Mouse (Mus musculus): ENCODE data around the gene Inka1. TPM values are rescaled to one million over a fixed set of nuclear protein-coding genes. Genes with fewer than 3 reads are reported as not detected.

Inka1 gene
- polyA plus RNA-seq (2015; fragmentation: Nextera tagmentation; extraction: Ambion mirVana) = 25.9 and 27.6 TPM in 2 replicates

DNA sequence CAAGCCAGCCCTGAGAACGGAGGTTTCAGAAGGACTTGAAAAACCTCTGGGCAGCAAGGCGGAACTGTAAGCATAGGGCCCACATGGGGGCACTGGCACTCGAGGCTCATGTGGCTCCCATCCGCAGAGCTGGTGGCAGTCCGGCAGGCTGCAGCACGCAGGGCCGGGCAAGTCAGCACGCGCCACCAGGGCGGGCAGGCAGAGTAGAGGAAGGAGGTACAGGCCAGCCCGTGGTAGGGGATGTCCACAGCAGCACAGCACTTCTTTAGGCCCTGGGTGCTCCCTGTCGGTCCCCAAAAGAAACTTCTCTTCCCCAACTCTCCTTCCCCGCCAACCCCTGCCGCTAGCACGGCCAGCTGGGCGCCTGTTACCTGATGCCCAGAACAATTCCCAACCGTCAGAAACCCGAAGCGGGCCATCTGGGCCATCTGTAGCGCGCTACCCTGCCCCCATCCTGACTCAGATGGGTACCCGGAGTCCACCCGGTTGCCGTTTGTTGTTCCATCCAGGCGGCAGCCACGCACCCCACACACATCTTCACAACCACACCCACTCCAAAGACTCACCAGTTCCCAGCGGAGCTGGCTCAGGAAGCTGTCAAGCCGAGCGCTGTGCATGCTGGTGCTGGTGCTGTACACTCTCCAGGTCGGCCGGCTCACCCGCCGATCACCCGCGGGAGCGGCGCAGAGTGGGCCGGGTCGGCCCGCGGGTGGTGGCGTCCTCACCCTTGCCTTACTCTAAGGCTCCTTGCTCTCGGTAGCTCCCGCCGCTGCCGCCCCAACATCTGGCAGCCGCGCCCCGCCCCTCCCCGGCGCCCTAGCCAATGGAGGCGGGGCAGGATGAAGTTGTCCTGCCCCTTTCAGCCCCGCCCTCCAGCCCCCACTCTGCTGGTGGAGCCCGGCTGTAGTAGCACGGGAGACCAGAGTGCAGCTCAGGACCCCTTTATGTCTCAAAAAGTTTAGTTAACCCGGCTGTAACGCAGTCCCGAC lies at the start of gene Inka1:
Gene Inka1, minus strand, starts transcription at position 749 of the 989 bp plus-strand sequence.
- Histone ChIP-seq H3K4me3 (ENCODE audit: low read depth, low read length) (peak within 1 kb of the TSS; percentile 64), H3K36me3 (ENCODE audit: control insufficient read depth, insufficient read depth, low read length) (no peaks in the 10 kb centered on the region), H3K4me1 (replicated peaks; ENCODE audit: control insufficient read depth, insufficient read depth) (peaks cover 9% of the 10 kb centered on the region), H3K27ac (replicated peaks) (peak within 1 kb of the TSS; percentile 97), H3K9me3 (ENCODE audit: control insufficient read depth, low read length) (no peaks in the 10 kb centered on the region), H3K4me2 (replicated peaks; ENCODE audit: low read depth) (peak within 1 kb of the TSS; percentile 80), H3K9ac (ENCODE audit: low read length) (peak within 1 kb of the TSS; percentile 74), H3K27me3 (ENCODE audit: control insufficient read depth, insufficient read depth, low read length) (no peaks in the 10 kb centered on the region)
- no peak for TF ChIP-seq EP300 (optimal IDR thresholded peaks at IDR 0.05)
- peak; percentile 42 for TF ChIP-seq CTCF (IDR thresholded peaks at IDR 0.05; ENCODE audit: low read depth)
- ATAC-seq (ENCODE audit: low FRiP score, low TSS enrichment) (peak; percentile 67), DNase-seq (ENCODE audit: low spot score) (peak; percentile 88)
- under 1% methylated on average over 57 of the region's 58 CpGs for WGBS

DNA sequence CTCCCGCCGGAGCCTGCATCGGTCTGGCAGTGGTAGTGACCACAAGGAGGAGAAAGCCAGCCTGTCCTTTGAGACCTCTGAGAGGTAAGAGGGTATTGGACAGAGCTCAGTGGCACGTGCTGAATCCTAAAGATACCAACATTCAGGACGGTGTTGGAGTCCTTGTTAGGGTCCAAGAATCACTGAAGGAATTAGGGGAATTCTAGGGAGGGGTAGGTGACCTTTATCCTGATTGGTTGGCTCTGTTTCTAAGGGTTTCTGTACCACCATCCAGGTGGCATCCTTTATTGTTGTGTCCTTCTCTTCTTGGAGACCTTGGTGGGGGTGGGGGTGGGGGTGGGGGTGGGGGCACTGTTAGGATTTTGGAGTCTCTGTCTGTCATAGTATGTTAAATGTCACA lies 46.4 kb upstream of the Inka1 start:
- H3K9me3 ChIP-seq (ENCODE audit: control insufficient read depth, low read length) = no peaks in the 10 kb centered on the region
- H3K4me1 ChIP-seq (replicated peaks; ENCODE audit: control insufficient read depth, insufficient read depth) = no peaks in the 10 kb centered on the region
- H3K27ac ChIP-seq (replicated peaks) = no peak overlapping the region
- H3K9ac ChIP-seq (ENCODE audit: low read length) = no peak overlapping the region
- TF ChIP-seq CTCF (IDR thresholded peaks at IDR 0.05; ENCODE audit: low read depth) (no peak), EP300 (optimal IDR thresholded peaks at IDR 0.05) (no peak)
- no peaks in the 10 kb centered on the region for H3K27me3 ChIP-seq (ENCODE audit: control insufficient read depth, insufficient read depth, low read length)
- ATAC-seq (ENCODE audit: low FRiP score, low TSS enrichment) = no peak
- DNase-seq (ENCODE audit: low spot score) = no peak
- H3K4me3 ChIP-seq (ENCODE audit: low read depth, low read length) = no peak overlapping the region
- peaks cover 6% of the 10 kb centered on the region for H3K36me3 ChIP-seq (ENCODE audit: control insufficient read depth, insufficient read depth, low read length)
- 91% methylated on average over 5 of the region's 5 CpGs for whole genome bisulfite sequencing
- H3K4me2 ChIP-seq (replicated peaks; ENCODE audit: low read depth) = no peak overlapping the region

- Histone ChIP-seq H3K9me3 (ENCODE audit: control insufficient read depth, low read length) (no peaks in the 10 kb centered on the region), H3K27me3 (ENCODE audit: control insufficient read depth, insufficient read depth, low read length) (no peaks in the 10 kb centered on the region), H3K27ac (replicated peaks) (no peak overlapping the region), H3K36me3 (ENCODE audit: control insufficient read depth, insufficient read depth, low read length) (peaks cover 9% of the 10 kb centered on the region), H3K4me1 (replicated peaks; ENCODE audit: control insufficient read depth, insufficient read depth) (no peaks in the 10 kb centered on the region), H3K4me3 (ENCODE audit: low read depth, low read length) (no peak overlapping the region), H3K9ac (ENCODE audit: low read length) (no peak overlapping the region), H3K4me2 (replicated peaks; ENCODE audit: low read depth) (no peak overlapping the region)
- TF ChIP-seq EP300 (optimal IDR thresholded peaks at IDR 0.05) (no peak), CTCF (IDR thresholded peaks at IDR 0.05; ENCODE audit: low read depth) (0 out of 2 replicates have a peak, but pooled peaks have one; percentile 17)
- 97% methylated on average over 3 of the region's 3 CpGs for WGBS
- DNase-seq (ENCODE audit: low spot score) (no peak), ATAC-seq (ENCODE audit: low FRiP score, low TSS enrichment) (no peak)
These were observed 42.2 kb upstream of the Inka1 start for GRCm38 (mm10) chr9:108027867-108028266.

DNA sequence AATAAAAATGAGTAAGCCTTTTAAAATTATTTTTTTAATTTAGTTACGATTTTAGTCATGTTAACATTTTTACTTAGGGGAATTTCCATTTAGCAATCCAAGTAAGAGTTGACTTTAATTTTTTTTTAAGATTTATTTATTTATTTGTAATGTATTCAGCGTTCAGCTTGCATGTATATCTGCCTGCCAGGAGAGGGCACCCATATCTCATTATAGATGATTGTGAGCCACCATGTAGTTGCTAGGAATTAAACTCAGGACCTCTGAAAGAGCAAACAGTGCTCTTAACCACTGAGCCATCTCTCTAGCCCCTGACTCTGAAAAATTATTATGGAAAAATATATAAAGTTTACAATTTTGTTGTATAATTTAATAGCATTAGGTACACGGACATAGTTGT lies 40.9 kb upstream of the Inka1 start:
- Histone ChIP-seq H3K36me3 (ENCODE audit: control insufficient read depth, insufficient read depth, low read length) (peaks cover 4% of the 10 kb centered on the region; the same call in 1 of the 2 replicates), H3K4me3 (ENCODE audit: low read depth, low read length) (no peak overlapping the region), H3K4me2 (replicated peaks; ENCODE audit: low read depth) (no peak overlapping the region), H3K4me1 (replicated peaks; ENCODE audit: control insufficient read depth, insufficient read depth) (no peaks in the 10 kb centered on the region), H3K9ac (ENCODE audit: low read length) (no peak overlapping the region), H3K9me3 (ENCODE audit: control insufficient read depth, low read length) (no peaks in the 10 kb centered on the region), H3K27ac (replicated peaks) (no peak overlapping the region), H3K27me3 (ENCODE audit: control insufficient read depth, insufficient read depth, low read length) (no peaks in the 10 kb centered on the region)
- TF ChIP-seq CTCF (IDR thresholded peaks at IDR 0.05; ENCODE audit: low read depth) (peak; percentile 53), EP300 (optimal IDR thresholded peaks at IDR 0.05) (no peak)
- whole genome bisulfite sequencing = 94% methylated on average over 3 of the region's 3 CpGs
- ATAC-seq (ENCODE audit: low FRiP score, low TSS enrichment) (no peak), DNase-seq (ENCODE audit: low spot score) (no peak)

- peaks cover 4% of the 10 kb centered on the region; the same call in 1 of the 2 replicates for H3K36me3 ChIP-seq (ENCODE audit: control insufficient read depth, insufficient read depth, low read length)
- no peak overlapping the region for H3K4me2 ChIP-seq (replicated peaks; ENCODE audit: low read depth)
- no peaks in the 10 kb centered on the region for H3K4me1 ChIP-seq (replicated peaks; ENCODE audit: control insufficient read depth, insufficient read depth)
- ATAC-seq (ENCODE audit: low FRiP score, low TSS enrichment) = no peak
- no peaks in the 10 kb centered on the region for H3K27me3 ChIP-seq (ENCODE audit: control insufficient read depth, insufficient read depth, low read length)
- no peaks in the 10 kb centered on the region for H3K9me3 ChIP-seq (ENCODE audit: control insufficient read depth, low read length)
- WGBS = 85% methylated on average over 3 of the region's 3 CpGs
- no peak overlapping the region for H3K9ac ChIP-seq (ENCODE audit: low read length)
- no peak for DNase-seq (ENCODE audit: low spot score)
- H3K4me3 ChIP-seq (ENCODE audit: low read depth, low read length) = no peak overlapping the region
- TF ChIP-seq EP300 (optimal IDR thresholded peaks at IDR 0.05) (no peak), CTCF (IDR thresholded peaks at IDR 0.05; ENCODE audit: low read depth) (no peak)
- no peak overlapping the region for H3K27ac ChIP-seq (replicated peaks)
These were observed 37.5 kb upstream of the Inka1 start for GRCm38 (mm10) chr9:108023216-108023615.

- Histone ChIP-seq H3K27me3 (ENCODE audit: control insufficient read depth, insufficient read depth, low read length) (no peaks in the 10 kb centered on the region), H3K9me3 (ENCODE audit: control insufficient read depth, low read length) (no peaks in the 10 kb centered on the region), H3K9ac (ENCODE audit: low read length) (no peak overlapping the region), H3K4me3 (ENCODE audit: low read depth, low read length) (no peak overlapping the region), H3K27ac (replicated peaks) (no peak overlapping the region), H3K4me2 (replicated peaks; ENCODE audit: low read depth) (no peak overlapping the region), H3K36me3 (ENCODE audit: control insufficient read depth, insufficient read depth, low read length) (peaks cover 4% of the 10 kb centered on the region; the same call in 1 of the 2 replicates), H3K4me1 (replicated peaks; ENCODE audit: control insufficient read depth, insufficient read depth) (no peaks in the 10 kb centered on the region)
- DNase-seq (ENCODE audit: low spot score) (no peak), ATAC-seq (ENCODE audit: low FRiP score, low TSS enrichment) (no peak)
- 91% methylated on average over 1 of the region's 1 CpGs for WGBS
- TF ChIP-seq EP300 (optimal IDR thresholded peaks at IDR 0.05) = no peak
- TF ChIP-seq CTCF (IDR thresholded peaks at IDR 0.05; ENCODE audit: low read depth) = no peak
These were observed 35.1 kb upstream of the Inka1 start for GRCm38 (mm10) chr9:108020741-108021140.
